Mouse (Mus musculus): ENCODE data around the gene Ptpn18. TPM values are rescaled to one million over a fixed set of nuclear protein-coding genes. Genes with fewer than 3 reads are reported as not detected.

Gene Ptpn18
- total and polyA plus RNA-seq, 3 experiments, result 84.9 to 205 (median 155) TPM

- dilution Hi-C loops (cut with MboI; ENCODE audit: extremely low pct_ligation_motif_present, extremely low pct_unique_long_range_greater_than_20kb, low sequenced_read_pairs), result no loop called here
- Histone ChIP-seq H3K36me3 (replicated peaks in 1 of 2; ENCODE audit: control insufficient read depth in 1 of 2, insufficient read depth in 1 of 2, low read length in 1 of 2) (no peaks in the 10 kb centered on the region), H3K4me3 (replicated peaks in 1 of 3; ENCODE audit: low read depth in 2 of 3, low read length in 2 of 3, poor library complexity in 1 of 3) (no peak overlapping the region), H3K9me3 (replicated peaks; ENCODE audit: low read length) (peaks cover 2% of the 10 kb centered on the region), H3K79me2 (replicated peaks; ENCODE audit: control insufficient read depth, extremely low read depth, insufficient read depth, poor library complexity, severe bottlenecking) (no peaks in the 10 kb centered on the region), H3K4me1 (ENCODE audit: control insufficient read depth in 1 of 2, insufficient read depth in 2 of 2) (peaks cover 4 to 12% of the 10 kb centered on the region in 2 experiments), H3K9ac (ENCODE audit: insufficient read depth, low read depth) (no peak overlapping the region), H3K27me3 (replicated peaks) (no peaks in the 10 kb centered on the region), H3K27ac (ENCODE audit: insufficient read depth, low read depth) (no peak overlapping the region), H3K4me2 (ENCODE audit: insufficient read depth, low read depth, poor library complexity, severe bottlenecking) (no peak overlapping the region)
- in situ Hi-C loops (cut with MboI; ENCODE audit: low pct_ligation_motif_present, low pct_unique_long_range_greater_than_20kb, low sequenced_read_pairs), result no loop called here
- TF ChIP-seq USF1 (IDR thresholded peaks at IDR 0.05; ENCODE audit: low read depth, low read length) (no peak), KAT2A (IDR thresholded peaks at IDR 0.05; ENCODE audit: insufficient replicate concordance, low read length) (no peak), MYC (IDR thresholded peaks at IDR 0.05; ENCODE audit: low read depth, low read length) (no peak), EP300 (IDR thresholded peaks at IDR 0.05; ENCODE audit: low read length) (no peak), NRF1 (IDR thresholded peaks at IDR 0.05; ENCODE audit: low read depth, low read length) (no peak), TBP (conservative IDR thresholded peaks at IDR 0.05; ENCODE audit: low read depth, low read length) (no peak), CHD1 (IDR thresholded peaks at IDR 0.05; ENCODE audit: low read depth, low read length) (no peak), USF2 (conservative IDR thresholded peaks at IDR 0.05; ENCODE audit: low read depth, low read length) (no peak), CHD2 (IDR thresholded peaks at IDR 0.05; ENCODE audit: low read length) (no peak), ZMIZ1 (IDR thresholded peaks at IDR 0.05; ENCODE audit: low read depth, low read length) (no peak), ZNF384 (IDR thresholded peaks at IDR 0.05; ENCODE audit: low read depth, low read length) (no peak), RAD21 (IDR thresholded peaks at IDR 0.05; ENCODE audit: low read depth, low read length) (no peak), MAX (IDR thresholded peaks at IDR 0.05; ENCODE audit: low read length) (no peak), SMC3 (IDR thresholded peaks at IDR 0.05; ENCODE audit: low read depth, low read length) (no peak)
- DNase-seq (ENCODE audit: extremely low read depth), result no peak
Observed at GRCm38 (mm10) chr1:34505970-34506551, 46.5 kb downstream of the Ptpn18 start.

GRCm38 (mm10) chr1:34507986-34508385, 48.4 kb downstream of the Ptpn18 start:
- no peaks in the 10 kb centered on the region for H3K36me3 ChIP-seq (replicated peaks in 1 of 2; ENCODE audit: control insufficient read depth in 1 of 2, insufficient read depth in 1 of 2, low read length in 1 of 2)
- H3K9ac ChIP-seq (ENCODE audit: insufficient read depth, low read depth), result no peak overlapping the region
- in situ Hi-C loops (cut with MboI; ENCODE audit: low pct_ligation_motif_present, low pct_unique_long_range_greater_than_20kb, low sequenced_read_pairs), result no loop called here
- no peak for DNase-seq (ENCODE audit: extremely low read depth)
- no peak for TF ChIP-seq JUND (conservative IDR thresholded peaks at IDR 0.05; ENCODE audit: low read depth, low read length)
- TF ChIP-seq GABPA (IDR thresholded peaks at IDR 0.05; ENCODE audit: insufficient replicate concordance, low read depth, low read length), result no peak
- TF ChIP-seq RCOR1 (conservative IDR thresholded peaks at IDR 0.05; ENCODE audit: low read depth, low read length), result no peak
- no peak for TF ChIP-seq E2F4 (IDR thresholded peaks at IDR 0.05; ENCODE audit: insufficient replicate concordance, low read depth, low read length)
- no peak for TF ChIP-seq RAD21 (IDR thresholded peaks at IDR 0.05; ENCODE audit: low read depth, low read length)
- TF ChIP-seq TBP (conservative IDR thresholded peaks at IDR 0.05; ENCODE audit: low read depth, low read length), result no peak
- TF ChIP-seq KAT2A (IDR thresholded peaks at IDR 0.05; ENCODE audit: insufficient replicate concordance, low read length), result no peak
- no peak for TF ChIP-seq ZMIZ1 (IDR thresholded peaks at IDR 0.05; ENCODE audit: low read depth, low read length)
- H3K79me2 ChIP-seq (replicated peaks; ENCODE audit: control insufficient read depth, extremely low read depth, insufficient read depth, poor library complexity, severe bottlenecking), result no peaks in the 10 kb centered on the region
- H3K4me3 ChIP-seq (replicated peaks in 1 of 3; ENCODE audit: low read depth in 2 of 3, low read length in 2 of 3, poor library complexity in 1 of 3), result no peak overlapping the region
- H3K27ac ChIP-seq (ENCODE audit: insufficient read depth, low read depth), result no peak overlapping the region
- no peaks in the 10 kb centered on the region for H3K27me3 ChIP-seq (replicated peaks)
- H3K4me1 ChIP-seq (ENCODE audit: control insufficient read depth in 1 of 2, insufficient read depth in 2 of 2), result peaks cover 4 to 16% of the 10 kb centered on the region in 2 experiments
- dilution Hi-C loops (cut with MboI; ENCODE audit: extremely low pct_ligation_motif_present, extremely low pct_unique_long_range_greater_than_20kb, low sequenced_read_pairs), result no loop called here
- H3K9me3 ChIP-seq (replicated peaks; ENCODE audit: low read length), result peaks cover 2% of the 10 kb centered on the region
- H3K4me2 ChIP-seq (ENCODE audit: insufficient read depth, low read depth, poor library complexity, severe bottlenecking), result no peak overlapping the region

Data from CH12.LX (cell line).